Comparison of ENCODE assay signal across 15 mouse cellular contexts in genomic region chr14:31718332-31718731, GRCm38 (mm10).
"Had no signal": no experiment of that assay in that cellular context is flagged by ENCODE, and none has a peak within 500 bp of the region (broad histone marks: within the 10 kb centered on the region; RNA-seq: fewer than 3 reads in every experiment).

No protein-coding gene starts in this region.

- H3K27ac ChIP-seq: kidney, postnatal 0 days; limb, embryonic 13.5 days; midbrain, embryonic 10.5 days; neural tube, embryonic 15.5 days had no signal

- H3K9me3 ChIP-seq: limb, embryonic 13.5 days; midbrain, embryonic 10.5 days; neural tube, embryonic 15.5 days had no signal

- H3K4me3 ChIP-seq: limb, embryonic 13.5 days; midbrain, embryonic 10.5 days; myocyte; neural tube, embryonic 15.5 days had no signal

- DNase-seq: kidney, adult 11 months; kidney, adult 9 months; kidney, postnatal 36 days; layer of hippocampus, adult 9-11 months; left cerebral cortex, postnatal 4 days; lung, adult 18-20 months; midbrain, embryonic 14.5 days; right cerebral cortex, adult 18-20 months; right cerebral cortex, postnatal 25 days; thymus, postnatal 4 days had no signal

- H3K9ac ChIP-seq: limb, embryonic 13.5 days; neural tube, embryonic 15.5 days had no signal

- H3K4me2 ChIP-seq: limb, embryonic 13.5 days; neural tube, embryonic 15.5 days had no signal

- H3K4me1 ChIP-seq: limb, embryonic 13.5 days; midbrain, embryonic 10.5 days; neural tube, embryonic 15.5 days had no signal

- H3K27me3 ChIP-seq: limb, embryonic 13.5 days; neural tube, embryonic 15.5 days had no signal
